Mouse (Mus musculus) liver, embryonic 14 days (tissue): ENCODE measurements around the gene Abca16. TPM values are rescaled to one million over a fixed set of nuclear protein-coding genes. Genes with fewer than 3 reads are reported as not detected.

Experiments used
- polyA plus RNA-seq: library from polyadenylated mRNA; depleted of rRNA; stranded (reverse); fragments of >200 nt; gene quantifications from 2 replicates; pipeline ENCODE4 v1.2.3, GENCODE M21; 2012; rRNA removed

Abca16 gene
- not detected in 2 replicates for polyA plus RNA-seq

DNA sequence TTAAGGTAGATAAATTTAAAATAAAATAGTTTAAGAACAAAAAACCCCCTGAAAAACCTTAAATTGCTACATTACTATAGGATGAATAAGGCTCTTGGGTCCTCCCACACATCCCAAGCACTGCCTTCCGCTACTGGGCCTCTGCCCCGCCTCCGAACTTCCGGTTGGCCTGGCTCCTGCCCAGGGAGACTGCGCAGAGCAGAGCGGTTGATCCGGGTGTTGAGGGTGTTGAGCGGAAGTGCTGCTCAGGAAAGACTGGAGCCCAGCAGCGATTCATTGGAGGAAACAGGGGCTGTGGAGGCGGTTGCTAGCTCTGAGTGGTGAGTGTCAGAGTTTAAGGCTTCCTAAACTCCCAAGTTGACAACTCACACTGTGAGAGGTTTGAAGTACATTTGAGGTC, at the start of gene Abca16:
Gene Abca16, plus strand, starts transcription at position 201 of the 400 bp plus-strand sequence.

Other genes with a start within 250 kb of the Abca16 start
- gene Anks4b, start 235.8 kb upstream of the Abca16 start, polyA plus RNA-seq = 3.8 and 3.9 TPM in 2 replicates
- 0.05 and 0.28 TPM in 2 replicates for gene Crym, start 207.5 kb upstream of the Abca16 start, polyA plus RNA-seq
- gene Abca14, start 205.7 kb upstream of the Abca16 start, polyA plus RNA-seq = 0.02 and 0.10 TPM in 2 replicates
- not detected in 2 replicates for gene Abca15, start 81.0 kb upstream of the Abca16 start, polyA plus RNA-seq
- 99.1 and 116 TPM in 2 replicates for gene Uqcrc2, start 225.5 kb downstream of the Abca16 start, polyA plus RNA-seq